Mouse (Mus musculus): ENCODE measurements around the gene Osgin1. TPM values are rescaled to one million over a fixed set of nuclear protein-coding genes. Genes with fewer than 3 reads are reported as not detected.

Osgin1 gene
- total RNA-seq, 2 experiments from 2014 or later: 0.55 to 1.5 TPM

- DNase-seq: no peak
Observed at GRCm38 (mm10) chr8:119424199-119424733, 9.7 kb upstream of the Osgin1 start.

DNA sequence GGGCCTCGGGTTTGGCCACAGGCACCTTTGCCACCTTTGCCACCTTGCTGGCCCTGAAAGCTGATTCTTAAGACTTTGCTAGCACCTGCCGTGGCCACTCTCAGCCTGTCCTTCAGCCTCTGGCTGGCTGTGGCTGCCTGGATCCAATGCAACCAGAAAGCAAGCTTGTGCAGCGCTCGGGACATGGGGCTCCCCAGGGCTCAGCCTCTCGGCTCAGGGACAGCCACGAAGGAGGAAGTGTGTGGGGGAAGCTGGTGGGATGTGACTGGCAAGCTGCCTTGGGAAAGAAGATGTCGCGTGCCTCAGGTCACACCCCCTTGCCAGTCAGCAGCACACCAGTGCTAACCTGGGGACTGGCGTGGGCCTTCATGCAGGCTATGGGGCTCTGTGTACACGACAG, 9.2 kb upstream of the Osgin1 start:
- no peak for DNase-seq

- DNase-seq: peak; percentile 60
Observed at GRCm38 (mm10) chr8:119425533-119425932, 8.4 kb upstream of the Osgin1 start.

- DNase-seq: no peak
Observed at GRCm38 (mm10) chr8:119426069-119426735, 7.7 kb upstream of the Osgin1 start.

DNA sequence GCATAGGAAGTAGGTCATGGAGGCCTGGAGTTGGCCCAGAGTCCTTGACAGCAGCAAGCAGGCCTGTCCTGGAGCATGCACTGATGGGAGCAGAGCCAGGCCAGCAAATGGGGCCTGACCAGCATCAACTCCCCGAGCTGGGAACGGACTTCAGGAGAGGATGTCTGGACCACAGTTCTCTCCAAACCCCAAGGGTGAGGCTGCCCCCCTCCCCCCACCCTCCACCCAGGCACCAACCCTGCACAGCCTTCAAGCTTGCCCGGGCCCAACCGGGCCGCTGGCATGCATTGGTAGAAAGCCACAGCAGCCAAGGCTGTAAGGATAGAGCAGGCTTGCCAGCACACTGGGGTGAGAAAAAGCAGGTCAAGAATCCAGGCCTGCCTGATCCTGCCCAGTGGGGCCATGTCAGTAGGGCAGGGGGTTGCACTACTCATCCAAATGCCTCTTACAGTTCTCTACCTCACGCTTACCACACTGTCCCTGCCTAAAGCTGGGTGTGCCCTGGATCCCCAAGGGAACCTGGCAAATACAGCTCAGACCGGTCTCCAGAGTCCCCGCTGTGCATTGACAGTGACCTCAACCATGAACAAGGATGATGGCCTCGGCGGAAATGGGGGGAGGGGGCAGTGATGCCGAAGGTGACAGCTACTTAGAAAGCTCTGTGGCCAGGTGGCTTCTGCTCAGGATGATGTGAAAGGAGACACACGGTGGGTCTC, 6.1 kb upstream of the Osgin1 start:
- peak; percentile 49 for DNase-seq

DNA sequence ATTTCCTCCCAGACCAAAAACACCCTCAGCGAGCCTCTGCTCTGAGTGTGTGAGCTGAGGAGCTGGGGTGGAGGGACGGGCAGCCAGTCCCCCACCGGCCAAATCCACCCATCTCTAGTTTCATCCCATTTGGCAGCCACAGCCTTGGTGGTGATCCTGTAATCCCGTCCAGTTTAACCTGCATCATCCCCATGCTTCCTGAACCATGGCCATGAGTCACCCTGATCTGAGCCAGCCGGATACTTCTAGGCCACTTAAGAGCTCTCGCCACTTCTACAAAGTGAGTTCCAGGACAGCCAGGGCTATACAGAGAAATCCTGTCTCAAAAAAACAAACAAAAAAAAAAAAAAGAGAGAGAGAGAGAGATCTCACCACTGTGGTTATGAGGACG, 5.6 kb upstream of the Osgin1 start:
- DNase-seq: no peak

GRCm38 (mm10) chr8:119428766-119429327, 5.1 kb upstream of the Osgin1 start:
- DNase-seq: no peak

DNA sequence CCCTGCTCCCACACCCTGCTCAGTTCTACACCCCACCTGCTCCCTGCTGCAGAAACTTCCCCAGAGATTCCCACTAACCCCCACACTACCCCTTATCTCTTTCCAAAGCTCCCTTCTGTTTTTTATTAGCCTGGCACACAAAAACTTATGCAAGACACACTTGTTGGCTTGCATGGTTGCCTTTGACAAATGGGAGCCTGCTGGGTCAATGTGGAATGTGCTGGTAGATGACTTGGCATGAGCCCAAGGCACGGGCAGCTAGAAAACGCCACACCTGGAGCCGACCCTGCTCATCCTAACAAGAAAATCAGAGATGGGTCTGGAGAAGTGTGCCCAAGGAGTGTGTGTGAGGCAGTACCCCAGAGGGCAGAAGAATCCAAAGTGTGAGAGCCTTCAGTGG, 4.4 kb upstream of the Osgin1 start:
- no peak for DNase-seq

- DNase-seq: no peak
Observed at GRCm38 (mm10) chr8:119430250-119430649, 3.7 kb upstream of the Osgin1 start.

- no peak for DNase-seq
Observed at GRCm38 (mm10) chr8:119430690-119431089, 3.2 kb upstream of the Osgin1 start.

DNA sequence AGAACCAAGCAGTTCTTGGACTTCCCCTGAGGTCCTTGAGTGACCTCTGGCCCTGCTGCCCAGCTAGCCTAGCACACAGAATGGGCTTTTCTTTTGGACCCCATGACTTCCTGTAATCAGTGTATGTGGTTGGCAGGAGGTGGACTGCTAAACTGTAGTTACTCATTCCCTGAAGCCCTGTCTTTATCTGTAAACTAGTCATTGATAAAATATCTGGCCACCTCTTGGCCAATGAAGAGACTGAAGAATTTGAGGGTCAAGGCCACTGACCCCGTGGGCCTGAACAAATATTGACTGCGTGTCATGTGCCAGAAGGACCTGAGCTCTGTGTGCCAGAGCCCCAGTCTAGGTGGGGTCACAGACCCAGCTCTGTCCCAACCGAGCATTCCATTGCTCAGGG, 1.6 kb upstream of the Osgin1 start:
- no peak for DNase-seq

DNA sequence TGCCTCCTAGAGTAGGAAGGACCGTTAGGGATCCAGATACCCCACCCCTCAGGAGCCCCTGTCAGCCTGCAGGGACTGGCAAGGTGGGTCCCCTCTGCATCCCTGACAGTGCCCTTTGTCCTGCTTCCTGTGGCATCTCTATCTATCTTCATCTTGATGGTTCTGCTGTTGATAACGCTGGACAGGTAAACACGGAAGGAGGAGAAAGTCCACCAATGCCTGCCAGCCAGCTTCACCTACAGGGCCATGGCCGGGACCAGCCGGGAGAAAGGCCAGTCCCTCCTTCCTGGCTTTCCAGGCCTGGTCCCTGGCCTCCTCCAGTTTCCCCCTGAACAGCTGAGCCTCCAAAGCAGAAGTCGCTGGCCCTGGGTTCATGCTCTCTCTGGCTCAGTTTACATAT, 645 bp downstream of the Osgin1 start:
- DNase-seq: no peak

DNA sequence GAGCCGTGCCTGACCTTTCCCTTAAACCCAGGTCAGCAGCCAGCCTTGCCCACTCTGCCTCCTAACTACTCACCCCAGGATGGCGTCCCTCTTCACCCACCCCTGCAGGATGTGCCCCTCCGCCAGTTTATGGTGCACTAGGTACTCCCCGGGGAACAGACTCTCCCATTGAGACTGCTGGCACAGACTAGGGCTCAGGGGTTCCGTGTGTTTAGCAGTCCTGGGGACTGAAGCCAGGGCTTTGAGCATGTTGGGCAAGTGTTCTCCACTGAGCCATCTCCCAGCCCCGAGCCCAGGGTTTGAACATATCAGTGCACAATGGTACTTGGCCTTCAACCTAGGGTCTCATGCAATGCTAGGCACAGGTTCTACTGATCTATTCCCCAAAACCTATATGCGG, 1.6 kb downstream of the Osgin1 start:
- DNase-seq: no peak

DNA sequence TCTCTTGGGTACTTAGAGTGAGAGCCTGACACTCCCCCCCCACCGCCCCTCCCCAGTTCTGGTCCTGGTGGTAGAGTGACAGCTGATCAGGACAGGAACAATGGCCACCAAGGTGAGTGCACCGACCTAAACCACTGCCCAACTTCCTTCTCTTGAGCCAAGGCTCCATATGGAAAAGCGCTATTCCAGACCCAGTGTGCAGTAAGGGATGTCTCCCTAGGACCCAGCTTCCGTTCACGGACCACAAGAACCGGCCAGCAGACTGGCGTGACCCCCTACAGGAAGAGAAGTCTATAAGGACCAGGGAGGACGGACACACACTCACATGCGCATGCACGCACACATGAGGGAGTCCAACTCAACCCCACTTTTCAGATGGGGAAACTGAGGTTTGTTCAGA, 2.4 kb downstream of the Osgin1 start:
- no peak for DNase-seq

GRCm38 (mm10) chr8:119436933-119437332, 3.0 kb downstream of the Osgin1 start:
- peak; percentile 71 for DNase-seq

- DNase-seq: no peak
Observed at GRCm38 (mm10) chr8:119437506-119437905, 3.6 kb downstream of the Osgin1 start.

GRCm38 (mm10) chr8:119438876-119439275, 5.0 kb downstream of the Osgin1 start:
- DNase-seq: no peak

GRCm38 (mm10) chr8:119439424-119439823, 5.5 kb downstream of the Osgin1 start:
- DNase-seq: no peak

- no peak for DNase-seq
Observed at GRCm38 (mm10) chr8:119439893-119440249, 5.9 kb downstream of the Osgin1 start.

DNA sequence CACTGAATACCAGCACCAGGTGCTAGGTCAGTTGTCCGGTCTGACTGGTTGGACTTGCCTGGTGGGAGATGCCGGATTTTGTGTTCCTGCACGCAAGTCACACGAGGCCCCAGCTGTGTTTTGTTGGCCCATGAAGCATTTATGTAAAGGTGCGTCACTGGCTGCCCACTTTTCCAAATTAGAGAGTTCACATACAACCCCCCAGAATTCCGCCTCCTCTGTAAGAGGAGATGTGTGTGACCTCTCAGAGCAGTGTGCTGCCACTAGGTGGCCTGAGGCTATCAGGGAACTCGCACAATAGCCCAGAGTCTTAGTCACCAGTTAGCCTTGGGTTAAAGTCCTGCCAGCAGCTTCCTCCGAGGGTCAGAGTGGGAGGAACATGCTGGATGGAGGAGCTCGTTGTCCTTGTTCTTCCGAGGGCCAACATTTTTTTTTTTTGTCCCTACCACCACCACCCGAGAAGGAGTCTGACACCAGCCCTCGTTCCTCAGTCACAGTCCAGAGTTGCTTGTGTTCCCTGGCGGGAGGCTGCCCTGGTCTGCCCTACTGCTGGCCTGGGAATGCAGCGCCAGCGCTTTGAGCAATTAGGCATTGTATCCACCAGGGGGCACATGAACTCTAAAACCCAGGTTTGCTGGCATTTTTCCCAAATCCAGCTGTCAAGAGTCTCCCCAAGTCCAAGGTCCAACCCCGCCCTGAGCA, 6.5 kb downstream of the Osgin1 start:
- DNase-seq: peak; percentile 86

DNA sequence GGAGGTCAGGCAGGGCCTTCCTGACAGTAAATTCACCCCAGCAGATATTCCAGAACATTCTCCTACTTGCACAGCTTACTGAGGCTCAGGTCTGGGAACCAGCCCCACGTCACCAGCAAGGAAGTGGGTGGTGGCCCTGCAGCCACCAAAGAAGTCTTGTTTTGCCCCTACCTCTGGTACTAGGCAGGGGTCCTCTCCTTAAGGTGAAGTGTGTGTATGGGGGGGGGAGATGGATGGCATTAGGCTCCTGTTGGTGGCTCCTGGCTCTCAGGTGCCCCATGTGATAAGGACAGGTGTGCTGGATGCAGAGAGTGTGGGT, 7.0 kb downstream of the Osgin1 start:
- no peak for DNase-seq

DNA sequence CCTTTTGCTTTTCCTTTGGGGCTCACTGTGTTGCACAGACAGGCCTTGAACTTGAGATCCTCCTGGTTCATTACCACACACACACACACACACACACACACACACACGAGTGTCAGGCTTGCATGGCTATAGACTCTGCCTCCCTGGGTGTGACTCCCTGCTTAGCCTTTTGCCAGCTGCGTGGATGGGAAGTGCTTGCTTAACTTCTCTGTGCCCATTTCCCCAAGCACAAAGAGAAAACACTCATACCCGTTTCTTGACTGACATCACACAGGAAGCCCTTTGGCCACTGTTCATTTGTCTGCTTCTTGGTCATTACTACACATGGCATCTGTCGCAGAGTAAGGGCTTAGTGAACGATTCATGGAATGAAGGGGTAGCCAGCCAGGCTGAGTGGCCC, 8.1 kb downstream of the Osgin1 start:
- no peak for DNase-seq

DNA sequence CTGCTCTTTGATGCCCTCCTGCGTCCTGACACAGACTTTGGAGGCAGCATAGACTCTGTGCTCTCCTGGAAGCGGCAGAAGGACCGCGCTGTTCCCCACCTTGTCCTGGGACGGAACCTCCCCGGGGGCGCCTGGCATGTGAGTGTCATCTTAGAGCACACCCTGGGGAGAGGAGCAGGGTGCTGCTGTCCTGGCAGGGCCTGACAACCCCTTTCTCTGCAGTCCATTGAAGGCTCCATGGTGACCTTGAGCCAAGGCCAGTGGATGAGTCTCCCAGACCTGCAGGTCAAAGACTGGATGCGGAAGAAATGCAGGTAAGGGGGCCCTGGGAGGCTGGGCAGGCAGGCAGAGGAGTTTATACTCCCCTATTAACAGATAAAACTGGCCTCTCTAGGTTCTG, 9.0 kb downstream of the Osgin1 start:
- no peak for DNase-seq
